Mouse (Mus musculus) lung, postnatal 14 days (tissue): ENCODE measurements at regions not wholly inside any gene's neighbourhood (a gene's known extent, or its start where the extent isn't known, plus 50 kb on each side); places are given as distances from the start of the nearest gene placed in this dataset.

ENCODE experiments used
- DNase-seq: peaks from one replicate; pipeline ENCODE4 v3.0.0; 2021

GRCm38 (mm10) chr3:41290535-41291307 is 207.9 kb upstream of the Pgrmc2 start:
- peak; percentile 18 for DNase-seq

GRCm38 (mm10) chr3:41288735-41289134 is 205.9 kb upstream of the Pgrmc2 start:
- DNase-seq, result no peak

GRCm38 (mm10) chr3:41288066-41288465 is 205.2 kb upstream of the Pgrmc2 start:
- no peak for DNase-seq

GRCm38 (mm10) chr3:41285336-41285735 is 202.5 kb upstream of the Pgrmc2 start:
- DNase-seq, result no peak

GRCm38 (mm10) chr3:41284897-41285296 is 202.1 kb upstream of the Pgrmc2 start:
- peak; percentile 39 for DNase-seq

- DNase-seq, result peak; percentile 15
Observed at GRCm38 (mm10) chr3:41282431-41283037, 199.7 kb upstream of the Pgrmc2 start.

- DNase-seq, result no peak
Observed at GRCm38 (mm10) chr3:41276096-41276495, 193.2 kb upstream of the Pgrmc2 start.

- DNase-seq, result no peak
Observed at GRCm38 (mm10) chr3:41268516-41268915, 185.7 kb upstream of the Pgrmc2 start.

GRCm38 (mm10) chr3:41266216-41266615 is 183.4 kb upstream of the Pgrmc2 start:
- no peak for DNase-seq

GRCm38 (mm10) chr3:41265399-41265798 is 182.6 kb upstream of the Pgrmc2 start:
- DNase-seq, result no peak

GRCm38 (mm10) chr3:41258291-41258690 is 175.4 kb upstream of the Pgrmc2 start:
- peak; percentile 8 for DNase-seq

GRCm38 (mm10) chr3:41244960-41245359 is 162.1 kb upstream of the Pgrmc2 start:
- DNase-seq, result no peak

- no peak for DNase-seq
Observed at GRCm38 (mm10) chr3:41241856-41242552, 159.2 kb upstream of the Pgrmc2 start.

GRCm38 (mm10) chr3:41239801-41240200 is 157.0 kb upstream of the Pgrmc2 start:
- no peak for DNase-seq

- DNase-seq, result no peak
Observed at GRCm38 (mm10) chr3:41239246-41239645, 156.4 kb upstream of the Pgrmc2 start.

GRCm38 (mm10) chr3:41238046-41238445 is 155.2 kb upstream of the Pgrmc2 start:
- DNase-seq, result no peak

GRCm38 (mm10) chr3:41235610-41236009 is 152.8 kb upstream of the Pgrmc2 start:
- no peak for DNase-seq

- DNase-seq, result no peak
Observed at GRCm38 (mm10) chr3:41234994-41235393, 152.1 kb upstream of the Pgrmc2 start.

- no peak for DNase-seq
Observed at GRCm38 (mm10) chr3:41234191-41234590, 151.3 kb upstream of the Pgrmc2 start.

GRCm38 (mm10) chr3:41233439-41233838 is 150.6 kb upstream of the Pgrmc2 start:
- DNase-seq, result no peak

GRCm38 (mm10) chr3:41230961-41231377 is 148.1 kb upstream of the Pgrmc2 start:
- DNase-seq, result no peak

GRCm38 (mm10) chr3:41229493-41229892 is 146.6 kb upstream of the Pgrmc2 start:
- DNase-seq, result no peak

GRCm38 (mm10) chr3:41228536-41228935 is 145.7 kb upstream of the Pgrmc2 start:
- peak; percentile 55 for DNase-seq

GRCm38 (mm10) chr3:41220746-41221145 is 137.9 kb upstream of the Pgrmc2 start:
- DNase-seq, result no peak
